Mouse (Mus musculus): Measurements from ENCODE around the gene Psph. TPM values are rescaled to one million over a fixed set of nuclear protein-coding genes. Genes with fewer than 3 reads are reported as not detected.
A peak's percentile ranks its signal among the peaks of the same experiment; 100 is the strongest.

Psph gene
- polyA plus RNA-seq, 1 experiment from 2014 or later = 35.3 TPM

DNA sequence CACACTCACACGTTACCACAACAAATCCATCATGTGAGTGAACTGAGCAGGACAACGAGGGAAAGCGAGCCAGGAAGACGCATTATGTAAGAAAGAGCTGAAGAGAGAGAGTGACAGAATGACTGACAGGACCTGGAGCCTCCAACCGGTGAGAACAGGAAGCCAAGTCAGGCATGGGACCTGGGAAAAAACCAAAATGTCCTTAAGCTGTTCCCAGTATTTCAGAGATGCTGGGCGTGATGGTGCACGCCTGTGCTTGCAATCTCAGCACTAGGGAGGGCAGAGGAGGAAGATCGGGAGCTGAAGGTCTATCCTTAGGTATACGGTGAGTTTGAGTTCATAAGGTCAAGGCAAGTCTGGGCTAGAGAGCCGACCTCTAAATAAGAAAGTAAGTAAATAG, 14.8 kb downstream of the Psph start:
- 91% methylated on average over 10 of the region's 10 CpGs for WGBS
- no peak for ATAC-seq (ENCODE audit: low FRiP score, low read depth)
- Histone ChIP-seq H3K9ac (no peak overlapping the region), H3K4me2 (replicated peaks) (no peak overlapping the region), H3K27ac (no peak overlapping the region), H3K27me3 (replicated peaks) (no peaks in the 10 kb centered on the region), H3K4me1 (no peaks in the 10 kb centered on the region), H3K9me3 (no peaks in the 10 kb centered on the region), H3K4me3 (no peak overlapping the region), H3K36me3 (peaks cover 13% of the 10 kb centered on the region; the same call in 1 of the 2 replicates)

- no peaks in the 10 kb centered on the region for H3K27me3 ChIP-seq (replicated peaks)
- WGBS = 89% methylated on average over 23 of the region's 23 CpGs
- no peaks in the 10 kb centered on the region for H3K9me3 ChIP-seq
- no peak overlapping the region for H3K4me2 ChIP-seq (replicated peaks)
- H3K9ac ChIP-seq = no peak overlapping the region
- no peak overlapping the region for H3K4me3 ChIP-seq
- H3K27ac ChIP-seq = no peak overlapping the region
- ATAC-seq (ENCODE audit: low FRiP score, low read depth) = no peak
- H3K4me1 ChIP-seq = no peaks in the 10 kb centered on the region
- H3K36me3 ChIP-seq = peaks cover 18% of the 10 kb centered on the region; the same call in 1 of the 2 replicates
Observed at GRCm38 (mm10) chr5:129770443-129771355, 16.6 kb downstream of the Psph start.

- H3K9ac ChIP-seq = no peak overlapping the region
- peaks cover 13% of the 10 kb centered on the region; the same call in 1 of the 2 replicates for H3K4me1 ChIP-seq
- H3K27ac ChIP-seq = peak overlapping the region; percentile 16; the same call in 1 of the 2 replicates
- H3K36me3 ChIP-seq = peaks cover 14% of the 10 kb centered on the region
- no peak overlapping the region for H3K4me3 ChIP-seq
- no peaks in the 10 kb centered on the region for H3K27me3 ChIP-seq (replicated peaks)
- H3K9me3 ChIP-seq = no peaks in the 10 kb centered on the region
- H3K4me2 ChIP-seq (replicated peaks) = no peak overlapping the region
- 53% methylated on average over 18 of the region's 18 CpGs for WGBS
- ATAC-seq (ENCODE audit: low FRiP score, low read depth) = peak; percentile 85
Observed at GRCm38 (mm10) chr5:129761865-129762540, 25.2 kb downstream of the Psph start.

- WGBS = 92% methylated on average over 13 of the region's 13 CpGs
- Histone ChIP-seq H3K36me3 (peaks cover 19% of the 10 kb centered on the region), H3K27me3 (replicated peaks) (no peaks in the 10 kb centered on the region), H3K9me3 (no peaks in the 10 kb centered on the region), H3K4me3 (no peak overlapping the region), H3K4me2 (replicated peaks) (no peak overlapping the region), H3K27ac (no peak overlapping the region), H3K4me1 (peaks cover 13% of the 10 kb centered on the region; the same call in 1 of the 2 replicates), H3K9ac (no peak overlapping the region)
- ATAC-seq (ENCODE audit: low FRiP score, low read depth) = no peak
Observed at GRCm38 (mm10) chr5:129759929-129760480, 27.2 kb downstream of the Psph start.

GRCm38 (mm10) chr5:129756886-129757285, 30.4 kb downstream of the Psph start:
- H3K4me2 ChIP-seq (replicated peaks) = no peak overlapping the region
- ATAC-seq (ENCODE audit: low FRiP score, low read depth) = no peak
- no peak overlapping the region for H3K9ac ChIP-seq
- no peak overlapping the region for H3K4me3 ChIP-seq
- peaks cover 25% of the 10 kb centered on the region for H3K36me3 ChIP-seq
- WGBS = 93% methylated on average over 20 of the region's 20 CpGs
- H3K27me3 ChIP-seq (replicated peaks) = no peaks in the 10 kb centered on the region
- H3K4me1 ChIP-seq = peaks cover 8% of the 10 kb centered on the region; the same call in 1 of the 2 replicates
- H3K27ac ChIP-seq = no peak overlapping the region
- H3K9me3 ChIP-seq = no peaks in the 10 kb centered on the region

- no peak overlapping the region for H3K4me3 ChIP-seq
- no peak overlapping the region for H3K4me2 ChIP-seq (replicated peaks)
- H3K27ac ChIP-seq = no peak overlapping the region
- H3K9me3 ChIP-seq = no peaks in the 10 kb centered on the region
- no peaks in the 10 kb centered on the region for H3K27me3 ChIP-seq (replicated peaks)
- H3K9ac ChIP-seq = no peak overlapping the region
- no peaks in the 10 kb centered on the region for H3K4me1 ChIP-seq
- ATAC-seq (ENCODE audit: low FRiP score, low read depth) = no peak
- H3K36me3 ChIP-seq = peaks cover 39% of the 10 kb centered on the region
- 89% methylated on average over 6 of the region's 6 CpGs for WGBS
Observed at GRCm38 (mm10) chr5:129744050-129744449, 43.2 kb downstream of the Psph start.

GRCm38 (mm10) chr5:129742903-129743488, 44.3 kb downstream of the Psph start:
- ATAC-seq (ENCODE audit: low FRiP score, low read depth) = no peak
- H3K36me3 ChIP-seq = peaks cover 32% of the 10 kb centered on the region
- no peak overlapping the region for H3K4me3 ChIP-seq
- no peak overlapping the region for H3K4me2 ChIP-seq (replicated peaks)
- no peak overlapping the region for H3K9ac ChIP-seq
- H3K27me3 ChIP-seq (replicated peaks) = no peaks in the 10 kb centered on the region
- no peaks in the 10 kb centered on the region for H3K4me1 ChIP-seq
- WGBS = 92% methylated on average over 7 of the region's 7 CpGs
- no peaks in the 10 kb centered on the region for H3K9me3 ChIP-seq
- no peak overlapping the region for H3K27ac ChIP-seq

DNA sequence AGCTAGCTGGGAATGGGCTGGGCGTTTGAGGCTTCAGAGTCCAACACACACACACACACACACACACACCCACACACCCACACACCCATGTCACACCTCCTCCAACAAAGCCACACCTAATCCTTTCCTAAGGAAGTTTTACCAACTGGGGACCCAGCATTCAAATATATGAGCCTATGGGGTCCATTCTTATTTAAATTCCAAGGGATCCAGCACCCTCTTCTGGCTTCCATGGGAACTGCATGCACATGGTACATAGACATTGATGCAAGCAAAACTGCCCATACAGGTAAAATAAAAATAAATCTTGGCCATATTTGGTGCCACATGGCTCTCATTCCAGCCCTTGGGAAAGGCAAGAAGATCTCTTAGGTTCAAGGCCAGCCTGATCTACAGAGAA, 46.3 kb downstream of the Psph start:
- Histone ChIP-seq H3K4me2 (replicated peaks) (no peak overlapping the region), H3K36me3 (peaks cover 16% of the 10 kb centered on the region), H3K27ac (no peak overlapping the region), H3K4me3 (no peak overlapping the region), H3K9ac (no peak overlapping the region), H3K4me1 (no peaks in the 10 kb centered on the region), H3K9me3 (no peaks in the 10 kb centered on the region), H3K27me3 (replicated peaks) (no peaks in the 10 kb centered on the region)
- no peak for ATAC-seq (ENCODE audit: low FRiP score, low read depth)
- 94% methylated on average over 1 of the region's 1 CpGs for WGBS

- Histone ChIP-seq H3K27me3 (replicated peaks) (no peaks in the 10 kb centered on the region), H3K4me1 (peaks cover 15% of the 10 kb centered on the region), H3K9ac (no peak overlapping the region), H3K4me2 (replicated peaks) (no peak overlapping the region), H3K9me3 (no peaks in the 10 kb centered on the region), H3K36me3 (no peaks in the 10 kb centered on the region), H3K27ac (no peak overlapping the region), H3K4me3 (no peak overlapping the region)
- ATAC-seq (ENCODE audit: low FRiP score, low read depth) = no peak
- WGBS = 83% methylated on average over 5 of the region's 5 CpGs
Observed at GRCm38 (mm10) chr5:129731021-129731420, 56.2 kb downstream of the Psph start.

- WGBS = 84% methylated on average over 11 of the region's 11 CpGs
- no peak for ATAC-seq (ENCODE audit: low FRiP score, low read depth)
- no peak overlapping the region for H3K9ac ChIP-seq
- H3K36me3 ChIP-seq = no peaks in the 10 kb centered on the region
- no peak overlapping the region for H3K27ac ChIP-seq
- H3K4me3 ChIP-seq = no peak overlapping the region
- peaks cover 15% of the 10 kb centered on the region for H3K4me1 ChIP-seq
- no peaks in the 10 kb centered on the region for H3K9me3 ChIP-seq
- no peak overlapping the region for H3K4me2 ChIP-seq (replicated peaks)
- no peaks in the 10 kb centered on the region for H3K27me3 ChIP-seq (replicated peaks)
Observed at GRCm38 (mm10) chr5:129730344-129730743, 56.9 kb downstream of the Psph start.

- Histone ChIP-seq H3K27ac (no peak overlapping the region), H3K4me3 (no peak overlapping the region), H3K9ac (no peak overlapping the region), H3K36me3 (no peaks in the 10 kb centered on the region), H3K4me2 (replicated peaks) (no peak overlapping the region), H3K9me3 (no peaks in the 10 kb centered on the region), H3K4me1 (peaks cover 15% of the 10 kb centered on the region), H3K27me3 (replicated peaks) (no peaks in the 10 kb centered on the region)
- 76% methylated on average over 11 of the region's 11 CpGs for WGBS
- no peak for ATAC-seq (ENCODE audit: low FRiP score, low read depth)
Observed at GRCm38 (mm10) chr5:129729286-129729685, 58.0 kb downstream of the Psph start.

- H3K4me2 ChIP-seq (replicated peaks) = 0 out of 2 replicates have a peak overlapping the region, but pooled peaks have one; percentile 61
- ATAC-seq (ENCODE audit: low FRiP score, low read depth) = no peak
- H3K36me3 ChIP-seq = no peaks in the 10 kb centered on the region
- no peak overlapping the region for H3K4me3 ChIP-seq
- 90% methylated on average over 3 of the region's 3 CpGs for WGBS
- H3K4me1 ChIP-seq = peaks cover 15% of the 10 kb centered on the region
- H3K9me3 ChIP-seq = no peaks in the 10 kb centered on the region
- H3K9ac ChIP-seq = no peak overlapping the region
- H3K27me3 ChIP-seq (replicated peaks) = no peaks in the 10 kb centered on the region
- no peak overlapping the region for H3K27ac ChIP-seq
Observed at GRCm38 (mm10) chr5:129726784-129727183, 60.5 kb downstream of the Psph start.

All from neural tube, embryonic 12.5 days (tissue).